Mouse (Mus musculus) cortical plate, adult 2 months (tissue): ENCODE data around the gene Hprt.

ENCODE experiments used
- CTCF ChIP-seq: fragments of 200-500 bp; IDR thresholded peaks from 2 replicates; pipeline ENCODE4 v1.5.1; 2011; ENCODE audit warnings: mild to moderate bottlenecking, control low read depth, low read length; ENCODE audit not compliant: insufficient read depth; ENCODE audit errors: extremely low read depth
- POLR2A ChIP-seq: fragments of 200-500 bp; IDR thresholded peaks from 2 replicates; pipeline ENCODE4 v1.6.1; 2011; ENCODE audit warnings: mild to moderate bottlenecking, low read length, control low read depth; ENCODE audit not compliant: insufficient read depth; ENCODE audit errors: extremely low read depth

DNA sequence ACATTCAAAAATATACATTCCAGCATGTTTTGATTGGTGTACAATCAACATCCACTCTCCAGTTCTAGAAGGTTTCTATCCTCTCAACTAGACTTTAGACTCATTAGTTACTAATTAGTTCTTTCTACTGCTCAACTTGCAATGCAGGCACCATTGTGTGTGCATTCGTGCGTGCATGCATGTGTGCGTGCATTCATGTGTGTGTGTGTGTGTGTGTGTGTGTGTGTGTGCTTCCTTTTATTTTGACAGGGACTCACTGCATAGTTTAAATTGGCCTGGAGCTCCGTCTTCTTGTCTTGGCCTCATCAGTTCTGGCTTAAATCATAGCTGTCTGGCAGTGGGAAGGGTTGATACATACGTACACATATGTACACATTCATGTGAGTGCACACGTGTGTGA, 53.1 kb downstream of the Hprt start:
- TF ChIP-seq POLR2A (no peak), CTCF (no peak)
